Mouse (Mus musculus): Measurements from ENCODE around the gene Rassf2. TPM values are rescaled to one million over a fixed set of nuclear protein-coding genes. Genes with fewer than 3 reads are reported as not detected.

The Rassf2 gene
- total RNA-seq, 2 experiments from 2014 or later, result 39.9 to 43.2 TPM

DNA sequence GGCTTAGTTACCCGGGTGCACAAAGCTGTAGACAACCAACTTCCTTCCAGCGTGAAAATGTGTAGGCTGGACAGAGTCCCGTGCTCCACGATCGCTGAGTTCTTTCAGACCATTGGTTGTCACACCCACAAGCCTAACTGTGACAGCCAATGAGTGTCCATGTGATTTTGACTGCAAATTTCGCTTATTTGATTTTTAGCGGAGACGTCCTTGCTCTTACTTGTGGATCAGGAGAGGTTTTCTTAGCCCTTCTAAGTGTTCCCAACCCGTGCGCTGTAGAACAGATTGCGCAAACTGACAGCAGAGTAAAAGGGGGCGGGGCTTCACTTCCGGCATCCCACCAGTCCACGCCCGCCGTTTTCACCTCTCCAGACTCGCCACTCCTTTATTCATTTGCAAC, 74.8 kb downstream of the Rassf2 start:
- DNase-seq (ENCODE audit: low spot score in 2 of 2), result peak; percentile 1 to 10
- Histone ChIP-seq H3K4me3 (peak overlapping the region; percentile 46), H3K27ac (no peak overlapping the region)
- no peak for TF ChIP-seq CTCF (conservative IDR thresholded peaks at IDR 0.05)

DNA sequence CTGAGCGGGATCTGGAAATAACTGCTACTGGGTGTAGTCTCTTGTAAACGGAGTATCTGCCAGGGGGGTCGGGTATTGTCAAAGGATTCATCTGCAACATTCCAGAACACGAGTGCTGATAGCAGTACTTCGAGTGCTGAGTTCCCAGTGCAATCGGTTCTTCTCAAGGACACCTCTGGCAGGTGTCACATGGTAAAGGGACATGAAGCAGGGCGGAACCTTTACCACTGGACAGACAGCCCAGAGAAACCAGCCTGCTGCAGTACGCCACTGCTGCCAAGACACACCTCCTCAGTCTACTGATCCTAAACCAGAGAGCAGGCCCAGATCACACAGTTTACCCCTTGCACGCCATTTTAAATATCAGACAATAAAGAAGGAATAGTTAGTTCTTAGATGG, 75.2 kb downstream of the Rassf2 start:
- DNase-seq (ENCODE audit: low spot score in 2 of 2), result peak in 1 of 2 experiments; percentile 5
- H3K4me3 ChIP-seq, result peak overlapping the region; percentile 46

DNA sequence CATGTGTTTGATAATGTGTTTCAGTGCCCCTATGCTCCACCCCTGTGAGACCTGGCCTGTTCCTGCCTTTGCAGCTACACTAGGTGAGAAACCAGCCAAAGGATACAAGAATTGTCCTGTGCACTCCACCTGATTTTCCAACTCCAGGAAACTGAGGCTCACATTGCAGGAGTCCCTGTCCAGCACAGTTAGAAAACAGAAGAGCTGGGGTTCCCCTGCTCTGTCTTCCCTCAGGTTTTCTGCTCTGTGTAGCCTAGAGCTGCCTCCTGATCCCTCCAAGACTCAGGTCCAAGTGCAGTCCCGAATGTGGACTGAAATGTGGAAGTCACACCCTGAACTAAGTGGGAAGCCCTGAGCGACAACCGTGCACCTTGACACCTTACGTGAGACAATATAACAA, 76.3 kb downstream of the Rassf2 start:
- peak in 1 of 2 experiments; percentile 7 for DNase-seq (ENCODE audit: low spot score in 2 of 2)
- no peak for TF ChIP-seq CTCF (conservative IDR thresholded peaks at IDR 0.05)
- H3K4me3 ChIP-seq, result no peak overlapping the region
- H3K27ac ChIP-seq, result no peak overlapping the region

More for the DNA sequence above, 75.2 kb downstream of the Rassf2 start:
- no peak overlapping the region for H3K27ac ChIP-seq
- no peak for TF ChIP-seq CTCF (conservative IDR thresholded peaks at IDR 0.05)

DNA sequence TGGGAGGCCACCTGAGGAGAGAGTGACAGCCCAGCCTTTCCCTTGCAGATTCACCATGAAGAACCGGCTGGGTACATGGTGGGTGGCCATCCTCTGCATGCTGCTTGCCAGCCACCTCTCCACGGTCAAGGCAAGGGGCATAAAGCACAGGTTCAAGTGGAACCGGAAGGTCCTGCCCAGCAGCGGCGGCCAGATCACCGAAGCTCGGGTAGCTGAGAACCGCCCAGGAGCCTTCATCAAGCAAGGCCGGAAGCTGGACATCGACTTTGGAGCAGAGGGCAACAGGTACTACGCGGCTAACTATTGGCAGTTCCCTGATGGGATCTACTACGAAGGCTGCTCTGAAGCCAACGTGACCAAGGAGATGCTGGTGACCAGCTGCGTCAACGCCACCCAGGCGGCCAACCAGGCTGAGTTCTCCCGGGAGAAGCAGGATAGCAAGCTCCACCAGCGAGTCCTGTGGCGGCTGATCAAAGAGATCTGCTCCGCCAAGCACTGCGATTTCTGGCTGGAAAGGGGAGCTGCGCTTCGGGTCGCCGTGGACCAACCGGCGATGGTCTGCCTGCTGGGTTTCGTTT, 77.0 kb downstream of the Rassf2 start:
- DNase-seq (ENCODE audit: low spot score in 2 of 2), result peak; percentile 0 to 11
- H3K4me3 ChIP-seq, result peak overlapping the region; percentile 33
- H3K27ac ChIP-seq, result no peak overlapping the region
- TF ChIP-seq CTCF (conservative IDR thresholded peaks at IDR 0.05), result no peak

DNA sequence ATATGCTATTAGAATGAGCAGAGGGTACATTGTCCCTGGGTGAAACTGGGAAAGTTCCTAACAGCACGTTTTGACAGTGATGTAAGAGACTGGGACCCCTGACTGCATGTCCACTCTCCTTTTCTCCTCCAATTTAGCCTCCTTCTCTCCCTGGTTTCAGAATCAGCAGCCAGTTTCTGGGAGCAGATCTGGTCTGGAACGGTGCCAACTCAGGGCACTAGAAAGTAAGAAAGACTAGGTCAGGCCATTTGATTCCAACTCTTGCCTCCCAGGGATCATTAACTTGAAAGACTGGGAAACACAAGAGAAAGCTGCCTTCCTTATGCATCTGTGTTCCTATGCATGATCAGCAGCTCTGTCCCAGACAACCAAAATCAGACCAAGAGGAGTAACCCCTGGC, 77.6 kb downstream of the Rassf2 start:
- H3K27ac ChIP-seq, result no peak overlapping the region
- no peak for TF ChIP-seq CTCF (conservative IDR thresholded peaks at IDR 0.05)
- no peak overlapping the region for H3K4me3 ChIP-seq
- DNase-seq (ENCODE audit: low spot score in 2 of 2), result peak; percentile 0 to 7

DNA sequence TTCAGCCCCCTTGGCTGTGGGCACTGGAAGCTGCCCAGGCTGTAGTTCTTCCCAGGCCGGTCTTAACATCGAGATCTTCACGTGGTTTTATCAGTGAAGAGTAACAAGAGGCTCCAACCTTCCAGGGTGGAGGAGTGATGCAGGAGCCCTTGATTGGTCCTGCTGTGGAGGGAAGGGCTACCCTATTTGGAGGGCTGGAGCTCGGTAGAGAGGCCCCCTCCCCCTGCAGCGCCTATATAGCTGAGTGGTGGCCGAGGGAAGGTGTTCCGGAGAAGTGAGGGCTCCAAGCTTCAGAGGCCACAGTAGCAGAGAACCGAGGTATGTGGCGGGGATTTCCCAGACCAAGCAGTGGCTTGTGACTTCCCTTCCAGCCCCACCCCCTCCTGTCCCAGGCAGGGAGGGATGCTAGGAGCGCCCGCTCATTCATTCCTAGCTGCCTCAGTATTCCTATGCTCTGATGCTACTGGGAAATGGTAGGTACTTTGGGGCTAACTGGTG, 79.4 kb downstream of the Rassf2 start, which contains the start of gene Prnd:
Prnd (plus strand) TSS at position 264 of the 498 bp plus-strand sequence.
- DNase-seq (ENCODE audit: low spot score in 2 of 2), result peak in 1 of 2 experiments; percentile 5
- no peak for TF ChIP-seq CTCF (conservative IDR thresholded peaks at IDR 0.05)

DNA sequence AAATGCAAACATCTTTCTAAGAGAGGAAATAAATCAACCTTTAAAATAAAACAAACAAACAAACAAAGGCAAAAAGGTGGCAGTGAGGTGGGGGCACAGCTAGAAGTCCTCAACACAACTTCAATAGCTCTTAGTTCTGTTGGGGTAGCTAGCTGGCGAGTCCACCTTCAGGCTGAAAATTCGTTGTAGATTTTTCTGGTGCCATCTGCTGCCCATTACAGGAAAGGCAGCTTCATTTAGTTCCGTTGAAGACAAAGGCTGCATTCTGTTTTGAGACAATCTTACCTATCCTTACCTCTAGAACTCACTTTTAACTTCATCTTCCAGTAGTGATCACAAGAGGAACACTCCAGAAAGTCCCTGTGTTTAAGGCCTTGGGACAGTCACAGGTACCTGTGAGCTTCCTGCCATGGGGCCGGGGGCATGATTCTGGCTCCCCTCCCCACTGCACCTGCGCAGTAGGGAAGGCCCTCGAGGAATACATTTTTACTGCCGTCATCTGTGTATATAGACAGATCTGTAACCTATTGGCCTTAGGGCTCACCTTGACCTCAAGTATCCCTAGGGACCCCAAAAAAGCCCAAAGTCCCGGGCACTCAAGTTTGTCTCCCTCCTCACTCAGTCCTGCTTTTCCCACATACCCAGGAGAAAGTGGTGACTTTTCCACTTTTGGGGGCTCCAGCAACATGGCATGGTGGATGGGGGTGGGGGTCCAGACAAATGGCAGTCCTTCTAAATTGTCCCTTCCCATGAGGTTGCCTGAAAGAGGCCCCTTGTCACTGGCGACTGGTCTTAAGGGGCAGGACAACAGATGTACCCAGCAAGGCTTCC, 80.1 kb downstream of the Rassf2 start:
- Histone ChIP-seq H3K4me3 (no peak overlapping the region), H3K27ac (no peak overlapping the region)
- DNase-seq (ENCODE audit: low spot score in 2 of 2), result peak; percentile 63 to 67
- TF ChIP-seq CTCF (conservative IDR thresholded peaks at IDR 0.05), result peak; percentile 89

More for the DNA sequence above, 79.4 kb downstream of the Rassf2 start, which contains the start of gene Prnd:
- Histone ChIP-seq H3K4me3 (no peak within 1 kb of the TSS), H3K27ac (no peak within 1 kb of the TSS)

DNA sequence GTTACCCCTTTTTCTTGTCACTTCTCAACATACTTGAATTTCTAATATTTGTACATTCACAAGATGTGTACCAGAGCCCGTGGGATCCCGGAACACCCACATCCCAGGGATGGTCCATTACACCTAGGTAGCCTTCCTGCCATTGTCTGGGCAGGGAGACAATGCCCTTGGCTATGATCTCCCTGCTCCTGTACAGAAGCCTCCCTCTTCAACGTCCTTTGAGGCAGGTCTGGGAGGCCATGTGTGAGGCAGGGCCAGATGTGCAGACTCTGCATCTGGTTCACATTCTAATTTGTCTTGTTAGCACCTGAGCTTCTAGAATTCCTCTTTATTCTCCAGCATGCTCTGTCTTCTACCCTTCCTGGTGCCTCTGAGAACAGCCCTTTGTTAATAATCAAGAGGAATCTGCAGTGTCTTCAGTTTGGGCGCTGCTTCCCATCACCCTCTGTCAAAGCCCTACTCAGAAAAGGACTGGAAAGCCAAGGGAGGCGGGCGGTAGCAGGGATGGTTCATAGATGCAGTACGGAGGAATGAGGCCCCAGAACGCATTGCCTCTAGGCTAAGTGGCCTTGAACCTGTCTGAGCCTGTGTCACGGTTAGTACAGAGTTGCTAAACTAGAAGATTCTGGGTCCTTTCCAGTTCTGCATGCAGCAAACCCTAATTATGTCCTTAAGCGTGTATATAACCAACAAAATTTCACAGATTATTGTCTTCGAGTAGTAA, 81.0 kb downstream of the Rassf2 start:
- no peak for TF ChIP-seq CTCF (conservative IDR thresholded peaks at IDR 0.05)
- no peak overlapping the region for H3K27ac ChIP-seq
- H3K4me3 ChIP-seq, result no peak overlapping the region
- peak; percentile 0 to 4 for DNase-seq (ENCODE audit: low spot score in 2 of 2)

DNA sequence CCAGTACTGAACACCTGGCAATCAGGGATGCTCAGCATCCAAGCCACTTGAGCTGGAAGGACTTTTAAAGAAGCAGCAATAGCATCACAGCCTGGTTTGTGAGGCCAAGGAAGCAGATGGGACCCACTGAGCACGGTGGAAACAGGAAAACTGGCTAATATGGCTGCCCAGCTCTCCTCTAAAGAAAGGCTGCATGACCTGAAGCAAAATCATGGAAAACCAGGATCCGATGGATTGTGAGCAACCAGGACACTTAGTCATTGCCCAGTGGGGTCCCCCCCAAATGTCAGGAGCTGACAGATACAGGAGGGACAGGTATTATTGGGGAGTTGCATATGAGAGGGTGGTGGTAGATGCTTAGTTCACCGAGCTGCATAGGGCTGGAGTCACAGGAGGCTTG, 81.9 kb downstream of the Rassf2 start:
- Histone ChIP-seq H3K27ac (no peak overlapping the region), H3K4me3 (no peak overlapping the region)
- no peak for DNase-seq (ENCODE audit: low spot score in 2 of 2)
- TF ChIP-seq CTCF (conservative IDR thresholded peaks at IDR 0.05), result no peak

DNA sequence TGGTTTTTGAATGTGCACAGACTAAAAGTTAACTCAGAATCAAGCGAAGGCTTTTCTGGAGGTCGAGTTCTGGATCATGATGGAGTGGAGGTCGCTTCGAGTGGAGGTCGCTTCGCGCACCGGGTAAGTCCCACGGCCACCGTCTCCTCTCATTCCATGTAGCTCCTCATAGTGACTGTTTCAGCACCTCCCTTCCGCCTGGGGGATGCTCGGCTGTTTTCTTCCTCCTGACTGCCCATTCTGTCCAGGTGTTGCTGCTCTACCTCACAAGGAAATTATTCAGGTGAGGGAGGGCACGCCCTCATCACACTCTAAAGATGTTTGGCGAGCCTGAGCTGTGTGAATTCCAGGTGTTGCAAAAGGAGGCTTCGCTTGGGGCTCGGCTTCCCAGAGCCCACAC, 83.7 kb downstream of the Rassf2 start:
- TF ChIP-seq CTCF (conservative IDR thresholded peaks at IDR 0.05), result no peak
- H3K4me3 ChIP-seq, result no peak overlapping the region
- H3K27ac ChIP-seq, result no peak overlapping the region
- peak; percentile 0 to 2 for DNase-seq (ENCODE audit: low spot score in 2 of 2)

DNA sequence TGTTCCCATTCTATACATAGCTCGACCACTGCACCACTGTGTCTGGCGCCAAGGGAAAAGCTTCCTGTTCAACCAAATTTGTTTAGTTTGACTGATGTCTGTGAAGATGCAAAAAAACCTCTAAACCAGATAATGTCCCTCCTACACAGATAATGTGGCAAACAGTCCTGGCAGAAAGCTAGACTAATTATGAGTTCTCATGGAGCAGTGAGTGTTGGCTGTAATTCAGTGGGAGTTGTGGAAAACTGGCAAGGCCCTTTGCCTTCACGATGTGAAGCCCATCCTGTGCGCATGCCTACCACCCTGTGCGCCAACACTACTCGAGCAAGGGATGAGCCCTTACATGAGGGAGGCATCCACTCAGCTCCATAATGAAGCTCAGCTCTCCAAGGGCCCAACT, 84.3 kb downstream of the Rassf2 start:
- Histone ChIP-seq H3K27ac (no peak overlapping the region), H3K4me3 (no peak overlapping the region)
- no peak for TF ChIP-seq CTCF (conservative IDR thresholded peaks at IDR 0.05)
- peak; percentile 11 to 33 for DNase-seq (ENCODE audit: low spot score in 2 of 2)

DNA sequence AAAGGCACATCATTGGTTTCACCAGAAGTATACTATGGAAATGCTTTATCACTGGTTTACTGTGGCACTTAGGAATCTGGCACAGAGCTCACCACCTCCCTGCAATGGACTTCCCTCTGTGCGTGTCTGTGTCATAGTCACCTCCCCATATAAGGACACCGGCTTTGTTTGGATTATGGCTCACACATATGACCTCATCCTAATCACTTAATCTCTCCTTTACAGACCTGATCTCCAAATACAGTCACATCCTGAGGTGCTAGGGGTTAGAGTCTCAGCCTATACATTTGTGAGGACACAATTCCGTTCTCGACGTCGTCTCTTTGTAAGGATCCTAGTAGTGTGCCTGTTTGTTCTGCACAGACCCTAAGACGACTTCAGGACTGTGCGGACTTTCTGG, 84.8 kb downstream of the Rassf2 start:
- peak; percentile 0 to 8 for DNase-seq (ENCODE audit: low spot score in 2 of 2)
- no peak for TF ChIP-seq CTCF (conservative IDR thresholded peaks at IDR 0.05)
- H3K4me3 ChIP-seq, result no peak overlapping the region

DNA sequence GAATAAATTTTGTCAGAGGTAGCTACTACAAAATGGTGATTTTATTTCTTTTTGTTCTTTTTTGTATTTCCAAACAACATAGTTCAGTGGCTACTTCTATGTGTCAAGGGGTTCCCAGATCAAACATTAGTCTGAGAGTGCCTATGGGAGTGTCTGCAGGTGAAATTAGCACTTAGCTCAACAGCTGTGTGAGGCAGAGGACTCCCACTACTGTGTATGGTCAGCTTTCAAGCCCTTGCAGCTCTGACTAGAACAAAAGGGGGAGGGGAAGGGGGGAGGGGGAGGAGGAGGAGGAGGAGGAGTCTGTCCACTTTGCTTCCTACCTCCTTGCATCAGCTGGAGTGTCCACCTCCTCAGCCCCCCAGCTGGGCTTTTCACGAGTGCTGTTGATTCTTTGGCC, 85.7 kb downstream of the Rassf2 start:
- Histone ChIP-seq H3K27ac (no peak overlapping the region), H3K4me3 (no peak overlapping the region)
- no peak for TF ChIP-seq CTCF (conservative IDR thresholded peaks at IDR 0.05)
- peak in 1 of 2 experiments; percentile 0 for DNase-seq (ENCODE audit: low spot score in 2 of 2)

More for the DNA sequence above, 84.8 kb downstream of the Rassf2 start:
- H3K27ac ChIP-seq, result no peak overlapping the region

Measured in layer of hippocampus, adult 2 months (tissue).